Mouse (Mus musculus) intestine, postnatal 0 days (tissue): ENCODE measurements around the gene Batf. TPM values are rescaled to one million over a fixed set of nuclear protein-coding genes. Genes with fewer than 3 reads are reported as not detected.
A peak's percentile ranks its signal among the peaks of the same experiment; 100 is the strongest.
"Not testable (repeated sequence)": the region's sequence is repeated elsewhere in the genome, so short reads cannot be mapped to it uniquely, and the experiment has no call there.

Source experiments
- ATAC-seq: fragments of 200-750 bp; cut with Nextera tagmentation; 2 replicates; pipeline ENCODE4 v1.8.0; 2017; ENCODE audit warnings: mild to moderate bottlenecking, moderate TSS enrichment, moderate library complexity
- H3K27ac ChIP-seq: fragments of 300-500 bp; sonication (generic); 2 replicates; pipeline ENCODE4 v1.5.1; 2014; ENCODE audit warnings: mild to moderate bottlenecking, low read depth, low read length, moderate library complexity
- H3K27me3 ChIP-seq: fragments of 300-500 bp; sonication (generic); replicated peaks from 2 replicates; pipeline ENCODE4 v1.6.1; 2014; ENCODE audit warnings: low read length, mixed read lengths; ENCODE audit not compliant: control insufficient read depth, insufficient read depth
- H3K36me3 ChIP-seq: fragments of 300-500 bp; sonication (generic); 2 replicates; pipeline ENCODE4 v1.6.1; 2014; ENCODE audit warnings: mild to moderate bottlenecking, moderate library complexity; ENCODE audit not compliant: control insufficient read depth, insufficient read depth
- H3K4me1 ChIP-seq: fragments of 300-500 bp; sonication (generic); replicated peaks from 2 replicates; pipeline ENCODE4 v1.6.1; 2014; ENCODE audit warnings: antibody characterized with exemption, low read length, mixed read lengths; ENCODE audit not compliant: control insufficient read depth, insufficient read depth
- H3K4me2 ChIP-seq: fragments of 300-500 bp; sonication (generic); replicated peaks from 2 replicates; pipeline ENCODE4 v1.6.1; 2014; ENCODE audit warnings: low read depth, mild to moderate bottlenecking, moderate library complexity
- H3K4me3 ChIP-seq: fragments of 300-500 bp; sonication (generic); 2 replicates; pipeline ENCODE4 v1.5.1; 2014; ENCODE audit warnings: low read depth, low read length
- H3K9ac ChIP-seq: fragments of 300-500 bp; sonication (generic); 2 replicates; pipeline ENCODE4 v1.6.1; 2014; ENCODE audit warnings: mild to moderate bottlenecking, low read depth, low read length
- H3K9me3 ChIP-seq: fragments of 300-500 bp; sonication (generic); 2 replicates; pipeline ENCODE4 v1.6.1; 2016; ENCODE audit warnings: mixed run types; ENCODE audit not compliant: control insufficient read depth
- CTCF ChIP-seq: sonication (generic); IDR thresholded peaks from 2 replicates; pipeline ENCODE4 v1.5.1; 2016; ENCODE audit warnings: low read depth, mild to moderate bottlenecking, control low read depth, antibody characterized with exemption, moderate library complexity
- WGBS: fragments of 180-500 bp; shearing (Covaris S2); extraction: QIAGEN DNeasy Blood & Tissue Kit; methylation state at CpG from one replicate; pipeline ENCODE4 v1.1.7; 2014; 5-methylcytosine and 5-hydroxymethylcytosine counted together
- polyA plus RNA-seq: library from polyadenylated mRNA; unstranded; fragments of >200 nt; fragmentation: Nextera tagmentation; extraction: Ambion mirVana; gene quantifications from 2 replicates; pipeline ENCODE4 v1.2.1, GENCODE M21; 2015

Batf gene
- polyA plus RNA-seq, 1 experiment from 2014 or later, result 2.5 TPM

- Histone ChIP-seq H3K27me3 (no peaks in the 10 kb centered on the region), H3K9me3 (no peaks in the 10 kb centered on the region), H3K27ac (no peak overlapping the region), H3K4me2 (no peak overlapping the region), H3K4me3 (no peak overlapping the region), H3K9ac (no peak overlapping the region), H3K36me3 (no peaks in the 10 kb centered on the region), H3K4me1 (0 out of 2 replicates have a peak, but pooled peaks cover 4% of the 10 kb centered on the region)
- no peak for TF ChIP-seq CTCF
- WGBS, result 55% methylated on average over 4 of the region's 4 CpGs
- no peak for ATAC-seq
Measured at GRCm38 (mm10) chr12:85641564-85641931, 44.9 kb upstream of the Batf start.

- Histone ChIP-seq H3K27ac (no peak overlapping the region), H3K27me3 (no peaks in the 10 kb centered on the region), H3K9me3 (no peaks in the 10 kb centered on the region), H3K4me2 (no peak overlapping the region), H3K9ac (no peak overlapping the region), H3K4me3 (no peak overlapping the region), H3K4me1 (0 out of 2 replicates have a peak, but pooled peaks cover 4% of the 10 kb centered on the region), H3K36me3 (no peaks in the 10 kb centered on the region)
- no peak for TF ChIP-seq CTCF
- 57% methylated on average over 5 of the region's 5 CpGs for WGBS
- ATAC-seq, result no peak
Measured at GRCm38 (mm10) chr12:85643735-85644134, 42.7 kb upstream of the Batf start.

DNA sequence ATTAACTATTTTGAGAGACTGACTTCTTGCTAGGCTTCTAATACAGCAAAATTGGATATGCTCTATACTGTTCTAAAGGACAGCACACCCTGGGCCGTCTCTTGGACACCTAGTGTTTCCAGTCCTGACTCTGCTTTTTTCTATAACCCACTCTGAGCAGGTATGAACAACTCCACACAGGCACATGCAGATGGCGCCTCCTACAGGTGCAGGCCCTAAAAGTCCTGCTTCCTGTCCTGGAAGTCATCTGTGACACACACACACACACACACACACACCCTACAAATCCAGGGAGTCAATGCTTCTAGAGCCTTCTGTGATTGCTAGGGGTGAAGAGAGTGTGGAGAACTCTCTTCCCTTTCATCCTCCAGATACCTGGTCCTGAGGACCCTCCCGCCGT lies 40.8 kb upstream of the Batf start:
- H3K9ac ChIP-seq, result no peak overlapping the region
- H3K27ac ChIP-seq, result no peak overlapping the region
- no peaks in the 10 kb centered on the region for H3K27me3 ChIP-seq
- H3K36me3 ChIP-seq, result no peaks in the 10 kb centered on the region
- no peak overlapping the region for H3K4me3 ChIP-seq
- TF ChIP-seq CTCF, result peak; percentile 59
- no peaks in the 10 kb centered on the region for H3K9me3 ChIP-seq
- H3K4me2 ChIP-seq, result no peak overlapping the region
- 87% methylated on average over 4 of the region's 4 CpGs for WGBS
- 0 out of 2 replicates have a peak, but pooled peaks cover 4% of the 10 kb centered on the region for H3K4me1 ChIP-seq
- no peak for ATAC-seq

GRCm38 (mm10) chr12:85647346-85647745 lies 39.1 kb upstream of the Batf start:
- peak; percentile 64 for TF ChIP-seq CTCF
- Histone ChIP-seq H3K9me3 (no peaks in the 10 kb centered on the region), H3K9ac (no peak overlapping the region), H3K4me1 (no peaks in the 10 kb centered on the region), H3K4me2 (no peak overlapping the region), H3K27ac (no peak overlapping the region), H3K4me3 (no peak overlapping the region), H3K36me3 (no peaks in the 10 kb centered on the region), H3K27me3 (no peaks in the 10 kb centered on the region)
- WGBS, result 37% methylated on average over 10 of the region's 10 CpGs
- ATAC-seq, result no peak

DNA sequence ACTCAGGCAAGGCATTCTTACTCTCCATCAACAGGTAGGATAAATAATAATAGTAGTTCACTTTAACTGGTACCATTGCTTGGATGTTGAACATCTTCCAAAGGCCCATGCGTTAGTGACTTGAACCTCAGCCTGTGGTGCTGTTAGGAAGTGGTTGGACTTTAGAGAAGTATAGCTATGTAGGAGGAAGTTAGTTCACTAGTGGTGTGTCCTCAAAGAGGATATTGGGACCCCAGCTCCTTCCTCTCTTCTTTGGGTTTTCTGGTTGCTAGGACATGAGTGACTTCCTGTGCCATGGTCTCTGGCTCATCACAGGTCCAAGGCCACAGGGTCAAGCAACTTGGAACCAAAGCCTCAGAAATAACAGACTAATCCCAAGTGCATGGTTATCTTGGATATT lies 38.5 kb upstream of the Batf start:
- H3K36me3 ChIP-seq, result no peaks in the 10 kb centered on the region
- WGBS, result 88% methylated on average over 1 of the region's 1 CpGs
- no peak for ATAC-seq
- H3K27me3 ChIP-seq, result no peaks in the 10 kb centered on the region
- no peak overlapping the region for H3K4me3 ChIP-seq
- H3K9me3 ChIP-seq, result no peaks in the 10 kb centered on the region
- no peak overlapping the region for H3K27ac ChIP-seq
- no peak overlapping the region for H3K9ac ChIP-seq
- no peak overlapping the region for H3K4me2 ChIP-seq
- no peaks in the 10 kb centered on the region for H3K4me1 ChIP-seq
- TF ChIP-seq CTCF, result no peak

- Histone ChIP-seq H3K4me2 (no peak overlapping the region), H3K36me3 (no peaks in the 10 kb centered on the region), H3K9me3 (no peaks in the 10 kb centered on the region), H3K4me1 (no peaks in the 10 kb centered on the region), H3K9ac (no peak overlapping the region), H3K27ac (no peak overlapping the region), H3K4me3 (no peak overlapping the region), H3K27me3 (no peaks in the 10 kb centered on the region)
- ATAC-seq, result no peak
- 36% methylated on average over 2 of the region's 2 CpGs for WGBS
- no peak for TF ChIP-seq CTCF
Measured at GRCm38 (mm10) chr12:85659319-85659718, 27.1 kb upstream of the Batf start.

DNA sequence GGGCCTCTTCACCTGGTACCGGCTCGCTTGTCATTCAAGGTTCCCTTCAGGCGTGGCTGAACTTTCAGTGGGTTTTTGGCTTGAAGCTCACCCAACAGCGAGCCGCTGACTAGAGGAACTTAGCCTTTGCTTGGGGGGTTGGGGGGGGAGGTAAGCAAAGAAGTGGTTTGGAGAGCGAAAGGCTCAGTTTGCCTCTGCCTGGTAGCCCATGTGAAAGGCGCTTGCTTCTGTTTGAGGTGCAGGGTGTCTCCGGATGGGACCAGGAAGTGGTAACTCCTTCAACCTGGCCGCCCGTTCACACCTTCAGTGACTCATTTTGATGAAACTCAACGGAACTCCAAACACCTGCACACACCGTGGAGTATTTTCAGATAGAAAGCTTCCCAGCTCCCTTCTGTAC lies 25.6 kb upstream of the Batf start:
- H3K36me3 ChIP-seq, result no peaks in the 10 kb centered on the region
- H3K27ac ChIP-seq, result no peak overlapping the region
- WGBS, result 81% methylated on average over 12 of the region's 12 CpGs
- no peak overlapping the region for H3K4me2 ChIP-seq
- H3K9me3 ChIP-seq, result no peaks in the 10 kb centered on the region
- ATAC-seq, result no peak
- TF ChIP-seq CTCF, result no peak
- no peak overlapping the region for H3K9ac ChIP-seq
- no peak overlapping the region for H3K4me3 ChIP-seq
- H3K27me3 ChIP-seq, result no peaks in the 10 kb centered on the region
- H3K4me1 ChIP-seq, result no peaks in the 10 kb centered on the region

DNA sequence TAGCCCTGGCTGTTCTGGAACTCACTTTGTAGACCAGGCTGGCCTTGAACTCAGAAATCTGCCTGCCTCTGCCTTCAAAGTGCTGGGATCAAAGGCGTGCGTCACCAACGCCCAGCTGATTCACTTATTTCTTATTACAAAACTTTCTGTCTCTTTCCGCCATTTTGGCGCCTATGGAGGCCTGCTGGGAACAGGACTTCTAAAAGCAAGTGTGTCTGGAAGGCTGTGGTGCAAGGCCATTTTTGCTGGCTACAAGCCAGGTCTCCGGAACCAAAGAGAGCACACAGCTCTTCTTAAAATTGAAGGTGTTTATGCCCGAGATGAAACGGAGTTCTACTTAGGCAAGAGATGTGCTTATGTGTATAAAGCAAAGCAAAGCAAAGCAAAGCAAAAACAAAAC lies 24.2 kb upstream of the Batf start:
- ATAC-seq, H3K4me1 ChIP-seq, H3K36me3 ChIP-seq, H3K9me3 ChIP-seq, H3K9ac ChIP-seq, H3K4me3 ChIP-seq, H3K4me2 ChIP-seq, H3K27ac ChIP-seq, H3K27me3 ChIP-seq: not testable (repeated sequence)
- WGBS, result 83% methylated on average over 8 of the region's 8 CpGs
